Mouse (Mus musculus) liver, embryonic 11.5 days (tissue): Measurements from ENCODE around the gene Cpa1. TPM values are rescaled to one million over a fixed set of nuclear protein-coding genes. Genes with fewer than 3 reads are reported as not detected.
A peak's percentile ranks its signal among the peaks of the same experiment; 100 is the strongest.

ENCODE experiments used
- ATAC-seq: fragments of 200-750 bp; cut with Nextera tagmentation; replicated peaks from 2 replicates; pipeline ENCODE4 v1.8.0; 2017; ENCODE audit warnings: moderate number of reproducible peaks, mild to moderate bottlenecking, moderate TSS enrichment, moderate library complexity; ENCODE audit not compliant: low FRiP score
- DNase-seq: peaks from one replicate; pipeline ENCODE4 v3.0.0-alpha.2; 2017; ENCODE audit warnings: low spot score
- H3K27ac ChIP-seq: fragments of 300-500 bp; sonication (generic); 2 replicates; pipeline ENCODE4 v1.5.1; 2014; ENCODE audit warnings: mild to moderate bottlenecking, low read depth, low read length, control low read depth
- H3K27me3 ChIP-seq: fragments of 300-500 bp; sonication (generic); replicated peaks from 2 replicates; pipeline ENCODE4 v1.6.1; 2014; ENCODE audit warnings: low read length, mixed read lengths; ENCODE audit not compliant: control insufficient read depth, insufficient read depth
- H3K36me3 ChIP-seq: fragments of 300-500 bp; sonication (generic); 2 replicates; pipeline ENCODE4 v1.6.1; 2014; ENCODE audit warnings: mild to moderate bottlenecking, low read length, moderate library complexity, mixed read lengths; ENCODE audit not compliant: control insufficient read depth, insufficient read depth
- H3K4me1 ChIP-seq: fragments of 300-500 bp; sonication (generic); replicated peaks from 2 replicates; pipeline ENCODE4 v1.6.1; 2014; ENCODE audit warnings: low read length, mixed read lengths; ENCODE audit not compliant: control insufficient read depth, insufficient read depth
- H3K4me2 ChIP-seq: fragments of 300-500 bp; sonication (generic); 2 replicates; pipeline ENCODE4 v1.6.1; 2014; ENCODE audit warnings: mild to moderate bottlenecking, control low read depth, moderate library complexity
- H3K4me3 ChIP-seq: fragments of 300-500 bp; sonication (generic); 2 replicates; pipeline ENCODE4 v1.5.1; 2014; ENCODE audit warnings: low read depth, low read length, control low read depth
- H3K9ac ChIP-seq: fragments of 300-500 bp; sonication (generic); 2 replicates; pipeline ENCODE4 v1.6.1; 2014; ENCODE audit warnings: low read depth, low read length, control low read depth
- H3K9me3 ChIP-seq: fragments of 300-500 bp; sonication (generic); 2 replicates; pipeline ENCODE4 v1.6.1; 2016; ENCODE audit warnings: low read length, inconsistent platforms, mixed read lengths; ENCODE audit not compliant: control insufficient read depth
- WGBS: fragments of 180-500 bp; shearing (Covaris S2); extraction: QIAGEN DNeasy Blood & Tissue Kit; methylation state at CpG from one replicate; pipeline ENCODE4 v1.1.7; 2014; 5-methylcytosine and 5-hydroxymethylcytosine counted together
- polyA plus RNA-seq: library from polyadenylated mRNA; unstranded; fragments of >200 nt; fragmentation: Nextera tagmentation; extraction: Ambion mirVana; gene quantifications from 2 replicates; pipeline ENCODE4 v1.2.1, GENCODE M21; 2014

Cpa1 gene
- polyA plus RNA-seq, 1 experiment from 2014 or later = 0.69 TPM

DNA sequence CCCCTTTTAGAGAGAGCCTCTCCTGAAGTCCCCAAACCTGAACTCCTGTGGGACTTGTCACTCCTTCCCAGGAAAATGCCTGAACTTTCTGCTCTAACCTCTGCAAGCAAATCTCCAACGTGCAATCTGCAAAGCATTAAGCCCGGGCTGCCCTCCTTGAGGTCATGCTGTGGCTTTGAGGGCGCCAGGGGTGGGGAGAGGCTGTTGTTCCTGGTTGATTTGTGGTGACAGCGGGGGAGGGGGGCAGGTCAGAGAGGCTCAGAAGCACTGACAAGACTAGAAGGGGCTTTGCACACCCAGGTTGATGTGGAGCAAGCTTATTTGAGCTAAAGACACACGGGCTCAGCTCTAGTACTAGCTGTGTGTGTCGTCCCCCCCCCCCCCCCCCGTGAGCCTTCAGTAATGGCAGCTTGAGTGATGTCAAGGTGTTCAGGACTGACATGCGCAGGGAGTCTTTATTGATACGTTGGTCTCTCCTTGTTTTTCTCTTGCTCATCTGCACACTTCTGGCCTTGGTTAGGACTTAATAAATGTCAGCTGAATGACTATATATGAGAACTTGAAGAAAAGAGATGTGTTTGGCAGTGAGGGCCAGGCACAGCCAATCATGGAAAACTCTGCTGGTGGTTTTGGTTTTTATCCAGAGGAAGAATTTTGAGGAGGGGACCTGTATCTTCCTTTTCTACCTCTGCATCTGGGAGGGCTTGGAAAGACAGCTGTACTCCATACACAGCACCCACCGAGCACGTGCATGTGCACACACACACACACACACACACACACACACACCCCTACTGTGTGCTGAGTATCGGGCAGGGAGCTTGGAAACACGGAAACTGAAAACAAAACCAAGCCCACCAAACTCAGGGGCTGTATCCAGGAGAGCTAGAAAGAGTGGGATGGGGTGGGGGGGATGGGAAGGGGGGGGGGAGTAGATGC lies 21.7 kb upstream of the Cpa1 start:
- Histone ChIP-seq H3K36me3 (no peaks in the 10 kb centered on the region), H3K4me3 (peak overlapping the region; percentile 20; the same call in 1 of the 2 replicates), H3K4me1 (peaks cover 16% of the 10 kb centered on the region), H3K27ac (no peak overlapping the region), H3K4me2 (peak overlapping the region; percentile 33), H3K9ac (no peak overlapping the region), H3K27me3 (peaks cover 36% of the 10 kb centered on the region), H3K9me3 (no peaks in the 10 kb centered on the region)
- no peak for DNase-seq
- no peak for ATAC-seq
- 9% methylated on average over 13 of the region's 13 CpGs for WGBS

GRCm38 (mm10) chr6:30617959-30618590 lies 20.9 kb upstream of the Cpa1 start:
- 10% methylated on average over 18 of the region's 18 CpGs for WGBS
- peak overlapping the region; percentile 38 for H3K4me2 ChIP-seq
- no peak overlapping the region for H3K9ac ChIP-seq
- H3K27me3 ChIP-seq = peaks cover 36% of the 10 kb centered on the region
- H3K36me3 ChIP-seq = no peaks in the 10 kb centered on the region
- H3K4me3 ChIP-seq = peak overlapping the region; percentile 20; the same call in 1 of the 2 replicates
- DNase-seq (no peak), ATAC-seq (no peak)
- H3K9me3 ChIP-seq = no peaks in the 10 kb centered on the region
- H3K4me1 ChIP-seq = peaks cover 16% of the 10 kb centered on the region
- no peak overlapping the region for H3K27ac ChIP-seq

GRCm38 (mm10) chr6:30618735-30619134 lies 20.3 kb upstream of the Cpa1 start:
- peaks cover 36% of the 10 kb centered on the region for H3K27me3 ChIP-seq

GRCm38 (mm10) chr6:30619606-30620005 lies 19.4 kb upstream of the Cpa1 start:
- Histone ChIP-seq H3K4me2 (no peak overlapping the region), H3K27ac (no peak overlapping the region), H3K4me3 (no peak overlapping the region), H3K9ac (no peak overlapping the region), H3K27me3 (peaks cover 36% of the 10 kb centered on the region), H3K4me1 (peaks cover 16% of the 10 kb centered on the region), H3K36me3 (no peaks in the 10 kb centered on the region), H3K9me3 (no peaks in the 10 kb centered on the region)
- ATAC-seq (no peak), DNase-seq (no peak)
- WGBS = 69% methylated on average over 5 of the region's 5 CpGs

More at GRCm38 (mm10) chr6:30618735-30619134, 20.3 kb upstream of the Cpa1 start:
- Histone ChIP-seq H3K9me3 (no peaks in the 10 kb centered on the region), H3K4me3 (no peak overlapping the region), H3K4me1 (peaks cover 16% of the 10 kb centered on the region), H3K27ac (no peak overlapping the region), H3K4me2 (no peak overlapping the region), H3K36me3 (no peaks in the 10 kb centered on the region), H3K9ac (no peak overlapping the region)
- DNase-seq (no peak), ATAC-seq (no peak)
- WGBS = 47% methylated on average over 6 of the region's 6 CpGs

GRCm38 (mm10) chr6:30620591-30620990 lies 18.4 kb upstream of the Cpa1 start:
- peaks cover 16% of the 10 kb centered on the region for H3K4me1 ChIP-seq
- ATAC-seq (no peak), DNase-seq (no peak)
- 69% methylated on average over 4 of the region's 4 CpGs for WGBS
- H3K9ac ChIP-seq = no peak overlapping the region
- no peaks in the 10 kb centered on the region for H3K9me3 ChIP-seq
- H3K27me3 ChIP-seq = peaks cover 30% of the 10 kb centered on the region
- no peak overlapping the region for H3K4me2 ChIP-seq
- no peak overlapping the region for H3K4me3 ChIP-seq
- no peaks in the 10 kb centered on the region for H3K36me3 ChIP-seq
- H3K27ac ChIP-seq = no peak overlapping the region

GRCm38 (mm10) chr6:30620994-30621393 lies 18.0 kb upstream of the Cpa1 start:
- 79% methylated on average over 6 of the region's 6 CpGs for WGBS

DNA sequence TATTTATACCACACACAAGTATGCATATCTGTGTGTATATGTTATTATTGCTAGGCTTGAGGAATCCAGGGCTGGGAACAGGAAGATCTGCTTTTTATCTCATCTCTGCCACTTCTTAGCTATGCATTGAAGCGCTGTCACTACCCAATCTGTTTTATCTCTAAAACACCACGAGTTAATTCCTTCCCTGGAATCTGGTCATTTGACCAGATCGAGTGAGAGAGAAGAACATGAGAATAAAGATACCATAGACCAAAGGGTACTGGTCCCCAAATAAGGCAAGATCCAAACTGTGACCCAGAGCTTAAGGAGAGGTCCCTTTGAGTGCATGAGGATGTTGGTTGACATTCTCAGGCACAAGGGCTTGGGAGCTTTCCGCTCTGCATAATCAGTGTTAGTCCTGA lies 17.0 kb upstream of the Cpa1 start:
- DNase-seq = no peak
- 29% methylated on average over 4 of the region's 4 CpGs for WGBS
- H3K4me3 ChIP-seq = no peak overlapping the region
- H3K36me3 ChIP-seq = no peaks in the 10 kb centered on the region
- H3K4me2 ChIP-seq = no peak overlapping the region
- no peaks in the 10 kb centered on the region for H3K9me3 ChIP-seq
- peaks cover 5% of the 10 kb centered on the region for H3K4me1 ChIP-seq
- H3K27ac ChIP-seq = no peak overlapping the region
- H3K9ac ChIP-seq = no peak overlapping the region
- no peak for ATAC-seq
- peaks cover 17% of the 10 kb centered on the region for H3K27me3 ChIP-seq

More at GRCm38 (mm10) chr6:30620994-30621393, 18.0 kb upstream of the Cpa1 start:
- Histone ChIP-seq H3K4me3 (no peak overlapping the region), H3K36me3 (no peaks in the 10 kb centered on the region), H3K27ac (no peak overlapping the region), H3K4me2 (no peak overlapping the region), H3K9me3 (no peaks in the 10 kb centered on the region), H3K4me1 (peaks cover 14% of the 10 kb centered on the region), H3K9ac (no peak overlapping the region), H3K27me3 (peaks cover 26% of the 10 kb centered on the region)
- DNase-seq (no peak), ATAC-seq (no peak)

- WGBS = 84% methylated on average over 9 of the region's 9 CpGs
- ATAC-seq (no peak), DNase-seq (no peak)
- Histone ChIP-seq H3K4me3 (no peak overlapping the region), H3K9ac (no peak overlapping the region), H3K27me3 (no peaks in the 10 kb centered on the region; the same call in none of the 2 replicates), H3K36me3 (no peaks in the 10 kb centered on the region), H3K4me2 (no peak overlapping the region), H3K27ac (no peak overlapping the region), H3K4me1 (no peaks in the 10 kb centered on the region), H3K9me3 (no peaks in the 10 kb centered on the region)
Measured at GRCm38 (mm10) chr6:30624763-30625162, 14.3 kb upstream of the Cpa1 start.
